Mouse (Mus musculus) kidney, adult 2 months (tissue): Measurements from ENCODE around the gene Snx18. TPM values are rescaled to one million over a fixed set of nuclear protein-coding genes. Genes with fewer than 3 reads are reported as not detected.

Experiments
- DNase-seq: peaks from one replicate; pipeline ENCODE4 v3.0.0; 2021
- H3K27ac ChIP-seq: fragments of 200-500 bp; 2 replicates; pipeline ENCODE4 v1.5.1; 2012; ENCODE audit warnings: low read depth, low read length, control low read depth, inconsistent platforms; ENCODE audit not compliant: insufficient read depth
- H3K27me3 ChIP-seq: fragments of 200-500 bp; replicated peaks from 2 replicates; pipeline ENCODE4 v1.6.1; 2012; ENCODE audit warnings: mild to moderate bottlenecking, moderate library complexity, low read length, inconsistent platforms; ENCODE audit not compliant: control insufficient read depth, insufficient read depth
- H3K36me3 ChIP-seq: fragments of 200-500 bp; 2 replicates; pipeline ENCODE4 v1.6.1; 2012; ENCODE audit warnings: mild to moderate bottlenecking, moderate library complexity, low read length, inconsistent platforms; ENCODE audit not compliant: control insufficient read depth, insufficient read depth
- H3K4me1 ChIP-seq: fragments of 200-500 bp; 2 replicates; pipeline ENCODE4 v1.6.1; 2011; ENCODE audit warnings: low read length; ENCODE audit not compliant: control insufficient read depth, insufficient read depth
- H3K4me3 ChIP-seq: fragments of 200-500 bp; 2 replicates; pipeline ENCODE4 v1.5.1; 2011; ENCODE audit warnings: mild to moderate bottlenecking, low read depth, low read length, control low read depth; ENCODE audit not compliant: insufficient read depth
- CTCF ChIP-seq: fragments of 200-500 bp; conservative IDR thresholded peaks from 2 replicates; pipeline ENCODE4 v1.5.1; 2011; ENCODE audit warnings: low read depth, mild to moderate bottlenecking, control low read depth, low read length, moderate library complexity, mixed read lengths; ENCODE audit not compliant: insufficient read depth, insufficient read length
- POLR2A ChIP-seq: fragments of 200-500 bp; IDR thresholded peaks from one replicate; pipeline ENCODE4 v1.6.1; 2011; ENCODE audit warnings: low read depth, low read length, control low read depth
- WGBS: fragments of 180-500 bp; shearing (Covaris S2); methylation state at CpG from one replicate; pipeline ENCODE4 v1.1.7; 2018; 5-methylcytosine and 5-hydroxymethylcytosine counted together
- polyA plus RNA-seq: library from polyadenylated mRNA; depleted of rRNA; stranded (reverse); fragments of >200 nt; gene quantifications from 2 replicates; pipeline ENCODE4 v1.2.3, GENCODE M21; 2012

The Snx18 gene
- polyA plus RNA-seq, 1 experiment: 22.1 TPM

DNA sequence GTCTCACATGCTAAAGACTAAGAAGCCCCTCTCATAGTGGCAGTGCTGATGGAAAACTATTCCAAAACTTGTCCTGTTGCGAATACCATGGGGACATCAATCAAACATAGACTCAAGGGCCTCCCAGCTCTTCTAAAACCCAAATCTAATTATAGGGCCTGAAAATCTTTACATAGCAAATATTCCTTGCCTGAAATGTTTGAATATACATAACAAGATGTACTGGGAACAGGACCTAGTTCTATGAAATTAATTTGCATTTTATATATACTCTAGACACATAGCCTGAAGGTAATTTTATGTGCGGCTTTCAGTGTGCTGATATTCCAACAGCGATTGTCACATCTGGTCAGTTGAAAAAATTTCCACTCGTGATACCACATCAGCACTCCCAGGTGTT, 37.1 kb upstream of the Snx18 start:
- no peak for TF ChIP-seq POLR2A
- TF ChIP-seq CTCF: no peak
- WGBS: 96% methylated on average over 4 of the region's 4 CpGs
- Histone ChIP-seq H3K27me3 (no peaks in the 10 kb centered on the region), H3K4me3 (no peak overlapping the region), H3K36me3 (no peaks in the 10 kb centered on the region), H3K27ac (no peak overlapping the region), H3K4me1 (no peaks in the 10 kb centered on the region)
- DNase-seq: no peak

- TF ChIP-seq POLR2A (no peak), CTCF (peak; percentile 43; the same call in 1 of the 2 replicates)
- H3K27ac ChIP-seq: no peak overlapping the region
- H3K36me3 ChIP-seq: no peaks in the 10 kb centered on the region
- H3K4me3 ChIP-seq: no peak overlapping the region
- 76% methylated on average over 11 of the region's 11 CpGs for WGBS
- H3K4me1 ChIP-seq: no peaks in the 10 kb centered on the region
- H3K27me3 ChIP-seq: no peaks in the 10 kb centered on the region
- peak; percentile 35 for DNase-seq
These were observed 22.7 kb upstream of the Snx18 start for GRCm38 (mm10) chr13:113640944-113641597.

- peak; percentile 33 for DNase-seq
- Histone ChIP-seq H3K4me1 (no peaks in the 10 kb centered on the region), H3K36me3 (no peaks in the 10 kb centered on the region), H3K27me3 (no peaks in the 10 kb centered on the region), H3K4me3 (no peak overlapping the region), H3K27ac (no peak overlapping the region)
- 28% methylated on average over 7 of the region's 7 CpGs for WGBS
- TF ChIP-seq CTCF: peak; percentile 36
- TF ChIP-seq POLR2A: no peak
These were observed 20.6 kb upstream of the Snx18 start for GRCm38 (mm10) chr13:113638914-113639313.

- Histone ChIP-seq H3K27me3 (no peaks in the 10 kb centered on the region), H3K36me3 (no peaks in the 10 kb centered on the region), H3K4me3 (no peak overlapping the region), H3K27ac (no peak overlapping the region), H3K4me1 (no peaks in the 10 kb centered on the region)
- TF ChIP-seq CTCF (no peak), POLR2A (no peak)
- DNase-seq: no peak
- WGBS: 74% methylated on average over 17 of the region's 17 CpGs
These were observed 17.4 kb upstream of the Snx18 start for GRCm38 (mm10) chr13:113635799-113636222.

DNA sequence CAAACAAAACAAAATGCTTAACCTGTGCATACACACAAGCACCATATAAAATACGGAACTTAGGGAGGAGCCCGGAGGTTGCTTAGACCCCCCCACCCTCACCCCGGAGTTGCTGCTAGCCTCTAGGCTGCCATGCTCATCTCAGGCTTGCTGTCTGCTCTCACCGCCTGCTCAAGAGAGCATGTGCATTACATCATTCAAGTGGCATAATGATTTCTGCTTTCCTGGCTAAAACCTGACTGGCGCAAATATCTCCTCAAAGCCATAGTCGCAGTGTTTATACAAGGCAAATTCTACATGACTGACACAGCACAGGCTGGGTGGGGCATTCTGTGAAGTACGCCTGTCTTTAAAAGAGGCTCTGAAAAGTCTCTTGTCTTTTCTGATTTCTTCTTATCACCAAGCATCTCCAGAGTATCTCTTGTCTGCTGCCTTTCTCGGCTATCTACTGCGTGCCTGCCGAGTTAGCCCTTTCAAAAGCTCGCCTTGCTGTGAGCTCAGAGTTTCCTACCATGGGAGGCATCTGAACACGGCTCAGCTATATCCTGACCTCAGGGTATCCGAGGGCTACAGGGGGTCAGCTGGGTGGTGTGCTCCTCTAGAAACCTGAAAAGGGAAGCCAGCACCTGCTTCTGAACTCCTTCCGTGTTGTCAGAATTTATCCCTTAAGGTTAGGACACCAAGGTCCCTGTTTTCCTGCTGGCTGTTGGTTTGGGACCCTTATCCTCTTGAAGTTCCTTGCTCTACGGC, 16.5 kb upstream of the Snx18 start:
- no peak for TF ChIP-seq CTCF
- no peak for TF ChIP-seq POLR2A
- Histone ChIP-seq H3K36me3 (no peaks in the 10 kb centered on the region), H3K4me3 (no peak overlapping the region), H3K4me1 (peaks cover 4% of the 10 kb centered on the region; the same call in 1 of the 2 replicates), H3K27me3 (no peaks in the 10 kb centered on the region), H3K27ac (no peak overlapping the region)
- WGBS: 83% methylated on average over 15 of the region's 15 CpGs
- no peak for DNase-seq

GRCm38 (mm10) chr13:113632506-113632905, 14.1 kb upstream of the Snx18 start:
- 72% methylated on average over 6 of the region's 6 CpGs for WGBS
- no peak for TF ChIP-seq POLR2A
- TF ChIP-seq CTCF: no peak
- H3K27me3 ChIP-seq: no peaks in the 10 kb centered on the region
- H3K27ac ChIP-seq: no peak overlapping the region
- H3K36me3 ChIP-seq: no peaks in the 10 kb centered on the region
- peaks cover 11% of the 10 kb centered on the region; the same call in 1 of the 2 replicates for H3K4me1 ChIP-seq
- no peak overlapping the region for H3K4me3 ChIP-seq
- DNase-seq: no peak

DNA sequence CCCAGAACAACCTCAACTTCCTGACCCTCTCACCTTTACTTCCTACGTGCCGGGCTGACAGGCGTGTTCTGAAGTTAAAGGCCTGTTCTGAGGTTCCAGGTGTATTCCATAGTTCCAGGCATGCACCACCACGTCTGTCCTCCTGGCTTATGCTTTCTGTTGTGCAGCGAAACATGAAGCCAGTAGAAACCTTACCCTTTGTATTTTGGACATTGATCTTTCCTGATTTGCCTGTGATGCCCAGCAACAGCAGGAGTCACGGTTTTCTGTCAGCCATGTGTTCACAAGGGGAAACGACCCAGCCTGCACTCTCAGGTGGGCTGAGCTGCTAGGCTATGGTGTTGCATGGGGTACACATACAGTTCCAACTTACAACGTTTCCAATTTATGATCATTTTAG, 9.2 kb upstream of the Snx18 start:
- Histone ChIP-seq H3K4me3 (no peak overlapping the region), H3K4me1 (peaks cover 11% of the 10 kb centered on the region; the same call in 1 of the 2 replicates), H3K27ac (no peak overlapping the region), H3K27me3 (no peaks in the 10 kb centered on the region), H3K36me3 (no peaks in the 10 kb centered on the region)
- DNase-seq: peak; percentile 81
- 65% methylated on average over 8 of the region's 8 CpGs for WGBS
- no peak for TF ChIP-seq POLR2A
- TF ChIP-seq CTCF: no peak; the same call in 1 of the 2 replicates
